Mouse (Mus musculus): ENCODE measurements at regions not wholly inside any gene's neighbourhood (a gene's known extent, or its start where the extent isn't known, plus 50 kb on each side); places are given as distances from the start of the nearest gene placed in this dataset.

DNA sequence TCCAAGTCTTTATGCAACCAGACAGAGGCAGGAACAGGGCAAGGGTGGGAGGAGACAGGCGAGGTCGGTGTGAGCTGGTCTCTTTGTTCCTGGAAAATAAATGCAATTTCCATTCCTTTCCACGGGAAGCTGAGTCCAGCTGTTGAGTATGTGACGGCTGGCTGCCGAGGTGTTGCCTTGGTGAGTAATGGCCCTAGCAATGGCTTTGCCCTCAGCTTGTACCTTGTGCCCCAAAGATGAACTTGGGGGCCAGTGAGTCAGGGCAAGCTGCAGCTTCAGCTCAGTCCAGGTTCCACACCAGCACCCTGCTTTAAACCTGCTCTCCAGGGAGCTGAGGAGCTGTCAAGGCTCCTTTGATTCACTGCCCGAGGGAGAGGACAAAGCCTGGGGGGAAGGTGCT is 130.0 kb downstream of the Tmem132e start:
- Histone ChIP-seq H3K4me3 (no peak overlapping the region), H3K27me3 (ENCODE audit: insufficient read depth, poor library complexity, severe bottlenecking) (peaks cover 16% of the 10 kb centered on the region; the same call in 1 of the 2 replicates), H3K36me3 (no peaks in the 10 kb centered on the region), H3K9me3 (no peaks in the 10 kb centered on the region), H3K4me1 (replicated peaks) (peaks cover 28% of the 10 kb centered on the region), H3K27ac (no peak overlapping the region)
- WGBS: 23% methylated on average over 6 of the region's 6 CpGs
- no peak for DNase-seq (ENCODE audit: low spot score)

- DNase-seq (ENCODE audit: low spot score): peak; percentile 45
- no peak overlapping the region for H3K27ac ChIP-seq
- H3K36me3 ChIP-seq: no peaks in the 10 kb centered on the region
- 91% methylated on average over 4 of the region's 4 CpGs for WGBS
- 0 out of 2 replicates have a peak, but pooled peaks cover 11% of the 10 kb centered on the region for H3K27me3 ChIP-seq (ENCODE audit: insufficient read depth, poor library complexity, severe bottlenecking)
- H3K4me3 ChIP-seq: no peak overlapping the region
- H3K4me1 ChIP-seq (replicated peaks): peaks cover 11% of the 10 kb centered on the region
- H3K9me3 ChIP-seq: no peaks in the 10 kb centered on the region
Observed at GRCm38 (mm10) chr11:82514526-82515144, 125.9 kb downstream of the Tmem132e start.

GRCm38 (mm10) chr11:82508564-82508963 is 119.9 kb downstream of the Tmem132e start:
- 25% methylated on average over 13 of the region's 13 CpGs for WGBS
- no peaks in the 10 kb centered on the region for H3K36me3 ChIP-seq
- H3K4me1 ChIP-seq (replicated peaks): peaks cover 12% of the 10 kb centered on the region
- peaks cover 20% of the 10 kb centered on the region for H3K27me3 ChIP-seq (ENCODE audit: insufficient read depth, poor library complexity, severe bottlenecking)
- H3K4me3 ChIP-seq: peak overlapping the region; percentile 34
- no peak overlapping the region for H3K27ac ChIP-seq
- DNase-seq (ENCODE audit: low spot score): no peak
- no peaks in the 10 kb centered on the region for H3K9me3 ChIP-seq
